Mouse (Mus musculus): ENCODE data around the gene Pi4kb. TPM values are rescaled to one million over a fixed set of nuclear protein-coding genes. Genes with fewer than 3 reads are reported as not detected.

Pi4kb gene
- polyA plus RNA-seq, 1 experiment from 2014 or later: 8.7 TPM

- peaks cover 26% of the 10 kb centered on the region for H3K36me3 ChIP-seq (replicated peaks)
- 64% methylated on average over 8 of the region's 8 CpGs for WGBS (ENCODE audit: insufficient replicate concordance)
- H3K4me1 ChIP-seq (replicated peaks): peaks cover 10% of the 10 kb centered on the region
- no peak overlapping the region for H3K4me3 ChIP-seq (replicated peaks)
- no peaks in the 10 kb centered on the region for H3K27me3 ChIP-seq
- no peaks in the 10 kb centered on the region for H3K9me3 ChIP-seq (replicated peaks)
- no peak overlapping the region for H3K9ac ChIP-seq
- ATAC-seq (ENCODE audit: insufficient read depth): no peak
- H3K4me2 ChIP-seq: no peak overlapping the region
- no peak overlapping the region for H3K27ac ChIP-seq (replicated peaks)
Observed at GRCm38 (mm10) chr3:94959871-94960270, 14.7 kb upstream of the Pi4kb start.

DNA sequence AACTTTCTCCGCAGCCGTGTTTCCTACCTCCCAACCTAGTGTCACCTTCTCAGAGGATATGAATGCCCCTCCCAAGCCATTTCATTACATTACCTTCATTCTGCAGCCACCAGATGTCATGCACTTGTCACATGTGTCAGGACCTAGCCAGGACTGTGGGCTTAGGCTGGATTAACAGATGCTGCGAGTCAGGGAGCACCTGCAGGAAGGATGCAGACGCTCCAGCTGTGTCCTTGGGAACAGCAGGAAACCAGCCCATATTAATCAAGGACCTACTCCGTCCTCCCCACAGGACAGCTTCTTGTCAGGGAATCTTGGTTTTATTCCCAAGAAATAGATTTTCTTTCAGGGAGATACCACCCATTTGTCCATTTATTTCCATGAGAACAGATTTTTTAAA lies 14.2 kb upstream of the Pi4kb start:
- Histone ChIP-seq H3K27ac (replicated peaks) (no peak overlapping the region), H3K4me3 (replicated peaks) (no peak overlapping the region), H3K27me3 (no peaks in the 10 kb centered on the region), H3K4me2 (no peak overlapping the region), H3K36me3 (replicated peaks) (peaks cover 26% of the 10 kb centered on the region), H3K9ac (no peak overlapping the region), H3K9me3 (replicated peaks) (no peaks in the 10 kb centered on the region), H3K4me1 (replicated peaks) (peaks cover 6% of the 10 kb centered on the region)
- WGBS (ENCODE audit: insufficient replicate concordance): 69% methylated on average over 5 of the region's 5 CpGs
- ATAC-seq (ENCODE audit: insufficient read depth): no peak

DNA sequence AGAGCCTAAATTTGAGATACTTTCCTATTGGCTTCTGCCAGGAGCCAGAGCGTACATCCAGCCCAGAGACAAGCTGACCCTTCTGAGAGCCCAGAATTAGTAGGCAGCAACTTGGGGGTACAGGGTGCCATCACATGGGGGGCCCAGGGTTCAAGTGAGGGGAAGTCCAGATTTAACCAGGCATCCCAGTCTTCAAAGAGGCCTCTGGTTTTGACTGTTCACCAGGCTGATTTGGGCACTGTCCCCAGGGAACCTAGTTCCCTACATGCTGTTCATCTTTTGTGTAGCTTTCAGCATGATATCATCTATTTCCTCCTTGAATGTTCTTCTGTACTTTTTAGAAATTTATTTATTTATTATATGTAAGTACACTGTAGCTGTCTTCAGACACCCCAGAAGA lies 9.5 kb upstream of the Pi4kb start:
- 88% methylated on average over 1 of the region's 1 CpGs for WGBS (ENCODE audit: insufficient replicate concordance)
- H3K4me1 ChIP-seq (replicated peaks): no peaks in the 10 kb centered on the region
- ATAC-seq (ENCODE audit: insufficient read depth): no peak

GRCm38 (mm10) chr3:94965878-94966277 lies 8.7 kb upstream of the Pi4kb start:
- H3K9ac ChIP-seq: no peak overlapping the region
- H3K4me3 ChIP-seq (replicated peaks): no peak overlapping the region
- ATAC-seq (ENCODE audit: insufficient read depth): no peak
- no peaks in the 10 kb centered on the region for H3K4me1 ChIP-seq (replicated peaks)
- no peak overlapping the region for H3K4me2 ChIP-seq
- no peaks in the 10 kb centered on the region for H3K27me3 ChIP-seq
- H3K9me3 ChIP-seq (replicated peaks): no peaks in the 10 kb centered on the region
- H3K36me3 ChIP-seq (replicated peaks): no peaks in the 10 kb centered on the region
- WGBS (ENCODE audit: insufficient replicate concordance): 41% methylated on average over 1 of the region's 1 CpGs
- no peak overlapping the region for H3K27ac ChIP-seq (replicated peaks)

More for the DNA sequence above, 9.5 kb upstream of the Pi4kb start:
- H3K9me3 ChIP-seq (replicated peaks): no peaks in the 10 kb centered on the region
- H3K4me2 ChIP-seq: no peak overlapping the region
- H3K27ac ChIP-seq (replicated peaks): no peak overlapping the region
- H3K9ac ChIP-seq: no peak overlapping the region
- no peaks in the 10 kb centered on the region for H3K27me3 ChIP-seq
- no peak overlapping the region for H3K4me3 ChIP-seq (replicated peaks)
- H3K36me3 ChIP-seq (replicated peaks): no peaks in the 10 kb centered on the region

DNA sequence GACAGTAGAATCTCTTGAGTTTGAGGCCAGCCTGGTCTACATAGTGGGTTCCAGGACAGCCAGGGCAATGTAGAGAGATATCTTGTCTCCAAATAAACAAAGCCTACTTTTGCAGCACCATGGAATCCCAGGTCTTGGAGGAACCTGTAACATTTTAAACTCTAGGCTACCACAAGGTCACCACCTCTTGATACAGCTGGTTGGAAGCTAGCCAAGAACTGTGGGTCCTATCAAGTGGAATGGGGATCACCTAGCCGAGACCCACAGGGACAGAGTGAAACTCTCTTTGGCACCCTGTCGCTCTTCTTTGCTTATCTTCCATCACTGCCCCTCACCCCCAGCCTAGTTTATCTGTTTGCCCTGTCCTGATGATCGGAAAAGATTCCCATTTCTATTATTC lies 2.0 kb upstream of the Pi4kb start:
- ATAC-seq (ENCODE audit: insufficient read depth): no peak
- no peaks in the 10 kb centered on the region for H3K9me3 ChIP-seq (replicated peaks)
- no peak overlapping the region for H3K9ac ChIP-seq
- peaks cover 38% of the 10 kb centered on the region for H3K4me1 ChIP-seq (replicated peaks)
- H3K27me3 ChIP-seq: no peaks in the 10 kb centered on the region
- H3K27ac ChIP-seq (replicated peaks): no peak overlapping the region
- H3K4me3 ChIP-seq (replicated peaks): no peak overlapping the region
- no peak overlapping the region for H3K4me2 ChIP-seq
- peaks cover 3% of the 10 kb centered on the region; the same call in 1 of the 2 replicates for H3K36me3 ChIP-seq (replicated peaks)
- WGBS (ENCODE audit: insufficient replicate concordance): 49% methylated on average over 3 of the region's 3 CpGs

GRCm38 (mm10) chr3:94973620-94974019 lies 911 bp upstream of the Pi4kb start:
- ATAC-seq (ENCODE audit: insufficient read depth): no peak
- WGBS (ENCODE audit: insufficient replicate concordance): 75% methylated on average over 5 of the region's 5 CpGs
- peak overlapping the region; percentile 99; the same call in 1 of the 2 replicates for H3K4me3 ChIP-seq (replicated peaks)
- no peak overlapping the region; the same call in 1 of the 2 replicates for H3K9ac ChIP-seq
- H3K36me3 ChIP-seq (replicated peaks): peaks cover 10% of the 10 kb centered on the region; the same call in 1 of the 2 replicates
- no peaks in the 10 kb centered on the region for H3K9me3 ChIP-seq (replicated peaks)
- H3K27ac ChIP-seq (replicated peaks): no peak overlapping the region
- peaks cover 41% of the 10 kb centered on the region for H3K4me1 ChIP-seq (replicated peaks)
- H3K27me3 ChIP-seq: no peaks in the 10 kb centered on the region
- H3K4me2 ChIP-seq: peak overlapping the region; percentile 89

GRCm38 (mm10) chr3:94974026-94974527 lies 454 bp upstream of the Pi4kb start:
- no peak for ATAC-seq (ENCODE audit: insufficient read depth)
- H3K27ac ChIP-seq (replicated peaks): no peak overlapping the region
- H3K27me3 ChIP-seq: no peaks in the 10 kb centered on the region
- peaks cover 41% of the 10 kb centered on the region for H3K4me1 ChIP-seq (replicated peaks)
- peaks cover 10% of the 10 kb centered on the region; the same call in 1 of the 2 replicates for H3K36me3 ChIP-seq (replicated peaks)
- H3K9ac ChIP-seq: peak overlapping the region; percentile 96
- 24% methylated on average over 9 of the region's 9 CpGs for WGBS (ENCODE audit: insufficient replicate concordance)
- peak overlapping the region; percentile 89 for H3K4me2 ChIP-seq
- peak overlapping the region; percentile 99 for H3K4me3 ChIP-seq (replicated peaks)
- H3K9me3 ChIP-seq (replicated peaks): no peaks in the 10 kb centered on the region

DNA sequence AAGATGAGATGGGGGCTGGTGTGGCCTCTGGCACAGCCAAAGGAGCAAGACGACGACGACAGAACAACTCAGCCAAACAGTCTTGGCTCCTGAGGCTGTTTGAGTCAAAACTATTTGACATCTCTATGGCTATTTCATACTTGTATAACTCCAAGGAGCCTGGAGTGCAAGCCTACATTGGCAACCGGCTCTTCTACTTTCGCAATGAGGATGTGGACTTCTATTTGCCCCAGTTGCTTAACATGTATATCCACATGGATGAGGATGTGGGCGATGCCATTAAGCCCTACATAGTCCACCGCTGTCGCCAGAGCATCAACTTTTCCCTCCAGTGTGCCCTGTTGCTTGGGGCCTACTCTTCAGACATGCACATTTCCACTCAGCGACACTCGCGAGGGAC lies 9.8 kb downstream of the Pi4kb start:
- Histone ChIP-seq H3K4me2 (no peak overlapping the region), H3K4me1 (replicated peaks) (peaks cover 31% of the 10 kb centered on the region), H3K27ac (replicated peaks) (no peak overlapping the region), H3K36me3 (replicated peaks) (peaks cover 54% of the 10 kb centered on the region), H3K4me3 (replicated peaks) (no peak overlapping the region), H3K9me3 (replicated peaks) (no peaks in the 10 kb centered on the region), H3K9ac (no peak overlapping the region), H3K27me3 (no peaks in the 10 kb centered on the region)
- ATAC-seq (ENCODE audit: insufficient read depth): no peak
- WGBS (ENCODE audit: insufficient replicate concordance): 87% methylated on average over 11 of the region's 11 CpGs

DNA sequence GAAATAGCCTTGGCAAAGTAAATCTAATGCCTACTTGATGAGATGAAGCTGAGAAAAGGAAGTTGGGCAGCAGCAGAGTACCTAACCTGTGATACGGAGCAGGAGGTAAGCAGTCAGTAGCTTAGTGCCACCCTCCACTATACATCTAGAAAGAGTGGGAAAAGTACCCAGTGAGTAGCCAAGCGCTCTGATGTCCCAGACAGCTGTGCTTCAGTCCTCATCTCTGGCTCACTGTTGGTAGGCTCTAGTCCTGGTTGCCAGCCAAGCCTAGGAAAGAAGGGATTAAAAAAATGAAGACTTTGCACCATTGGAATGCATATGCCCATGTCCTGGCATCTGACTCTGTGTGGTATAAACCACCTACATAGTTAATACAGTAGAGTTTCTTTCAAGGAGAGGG lies 11.0 kb downstream of the Pi4kb start:
- Histone ChIP-seq H3K27me3 (no peaks in the 10 kb centered on the region), H3K4me1 (replicated peaks) (peaks cover 37% of the 10 kb centered on the region), H3K9me3 (replicated peaks) (no peaks in the 10 kb centered on the region), H3K36me3 (replicated peaks) (peaks cover 59% of the 10 kb centered on the region), H3K27ac (replicated peaks) (no peak overlapping the region), H3K9ac (no peak overlapping the region), H3K4me3 (replicated peaks) (no peak overlapping the region), H3K4me2 (no peak overlapping the region)
- ATAC-seq (ENCODE audit: insufficient read depth): no peak
- 91% methylated on average over 2 of the region's 2 CpGs for WGBS (ENCODE audit: insufficient replicate concordance)

- Histone ChIP-seq H3K4me3 (replicated peaks) (no peak overlapping the region), H3K4me1 (replicated peaks) (peaks cover 37% of the 10 kb centered on the region), H3K36me3 (replicated peaks) (peaks cover 59% of the 10 kb centered on the region), H3K9me3 (replicated peaks) (no peaks in the 10 kb centered on the region), H3K4me2 (no peak overlapping the region), H3K27ac (replicated peaks) (0 out of 2 replicates have a peak overlapping the region, but pooled peaks have one; percentile 41), H3K27me3 (no peaks in the 10 kb centered on the region), H3K9ac (no peak overlapping the region)
- peak; percentile 53 for ATAC-seq (ENCODE audit: insufficient read depth)
Observed at GRCm38 (mm10) chr3:94987578-94987977, 13.0 kb downstream of the Pi4kb start.

- H3K9ac ChIP-seq: no peak overlapping the region
- 69% methylated on average over 9 of the region's 9 CpGs for WGBS (ENCODE audit: insufficient replicate concordance)
- no peak overlapping the region for H3K27ac ChIP-seq (replicated peaks)
- no peak overlapping the region for H3K4me3 ChIP-seq (replicated peaks)
- ATAC-seq (ENCODE audit: insufficient read depth): no peak
- H3K4me2 ChIP-seq: no peak overlapping the region
- H3K36me3 ChIP-seq (replicated peaks): peaks cover 62% of the 10 kb centered on the region
- H3K27me3 ChIP-seq: no peaks in the 10 kb centered on the region
- H3K4me1 ChIP-seq (replicated peaks): peaks cover 37% of the 10 kb centered on the region
- no peaks in the 10 kb centered on the region for H3K9me3 ChIP-seq (replicated peaks)
Observed at GRCm38 (mm10) chr3:94989159-94989761, 14.7 kb downstream of the Pi4kb start.

GRCm38 (mm10) chr3:94996946-94997345 lies 22.4 kb downstream of the Pi4kb start:
- ATAC-seq (ENCODE audit: insufficient read depth): no peak
- Histone ChIP-seq H3K36me3 (replicated peaks) (peaks cover 93% of the 10 kb centered on the region), H3K9ac (no peak overlapping the region), H3K4me3 (replicated peaks) (no peak overlapping the region), H3K27me3 (no peaks in the 10 kb centered on the region), H3K4me1 (replicated peaks) (peaks cover 4% of the 10 kb centered on the region), H3K4me2 (peak overlapping the region; percentile 36; the same call in 1 of the 2 replicates), H3K9me3 (replicated peaks) (no peaks in the 10 kb centered on the region), H3K27ac (replicated peaks) (no peak overlapping the region)
- 18% methylated on average over 2 of the region's 2 CpGs for WGBS (ENCODE audit: insufficient replicate concordance)

Measured in liver, embryonic 15.5 days (tissue).